Mouse (Mus musculus) 3T3-L1 (cell line): ENCODE data around the gene Stx6.

Source experiments
- DNase-seq: peaks from one replicate; pipeline ENCODE4 v3.0.0-alpha.2; 2015; ENCODE audit warnings: low read depth, low spot score

Gene Stx6

DNA sequence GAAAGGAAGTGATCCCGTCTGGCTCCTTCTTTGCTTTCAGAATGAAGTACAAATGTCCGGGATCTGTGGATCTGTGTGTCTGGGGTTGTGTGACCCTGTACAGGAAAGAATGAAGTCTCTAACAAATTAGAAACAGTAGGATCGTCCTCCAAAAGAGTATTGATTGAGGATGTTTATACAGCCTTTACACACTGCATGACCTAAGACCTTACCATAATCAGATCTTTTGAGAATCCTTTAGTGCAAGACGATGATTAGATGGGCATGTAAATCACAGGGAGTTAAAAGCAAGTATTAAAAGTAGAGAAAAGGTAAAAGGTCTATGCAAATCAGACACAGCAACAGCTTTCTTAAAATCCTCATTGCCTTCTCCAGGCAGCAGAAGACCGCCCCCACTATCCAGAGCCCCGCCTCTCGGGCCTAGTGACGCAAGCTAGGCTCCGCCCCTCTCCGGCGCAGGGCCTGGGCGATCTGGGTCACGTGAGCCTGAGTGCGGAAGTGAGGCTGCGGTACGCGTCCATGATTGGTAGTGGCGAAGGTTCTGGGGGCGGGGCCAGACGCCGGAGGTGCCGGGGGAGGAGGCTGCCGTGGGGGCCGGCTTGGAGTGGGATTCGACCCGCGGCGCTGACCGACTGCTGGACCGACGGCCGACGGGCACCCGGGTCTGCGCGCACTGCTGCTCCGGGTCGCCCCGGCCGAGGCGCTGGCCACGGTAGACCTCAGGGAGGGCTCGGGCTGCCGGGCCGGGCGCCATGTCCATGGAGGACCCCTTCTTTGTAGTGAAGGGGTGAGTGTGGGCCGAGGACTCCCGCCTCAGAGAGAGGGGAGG lies at the start of gene Stx6:
Gene Stx6, plus strand, starts transcription at position 575 of the 829 bp plus-strand sequence.
- DNase-seq: peak; percentile 98

- peak; percentile 70 for DNase-seq
Observed at GRCm38 (mm10) chr1:155109387-155110350, 48.8 kb upstream of the Stx6 start.

DNA sequence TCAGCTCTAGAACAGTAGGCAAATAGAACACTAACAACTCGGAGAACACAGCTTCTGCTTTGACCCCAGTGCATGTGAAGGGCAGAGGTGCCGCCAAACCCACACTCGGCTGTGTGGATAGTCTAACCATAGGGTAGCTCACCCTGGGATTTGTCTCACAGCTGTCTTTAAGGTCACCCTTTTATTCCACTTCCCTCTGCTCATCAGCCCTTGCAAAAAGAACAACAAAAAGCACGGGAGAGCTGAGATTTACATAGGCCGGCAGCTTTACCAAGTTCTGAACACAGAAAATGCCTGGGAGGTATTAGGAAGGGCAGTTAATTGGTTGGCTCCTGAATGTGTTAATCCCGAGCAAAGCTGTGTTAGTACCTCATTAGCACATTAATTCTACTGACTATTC lies 47.0 kb upstream of the Stx6 start:
- DNase-seq: no peak

GRCm38 (mm10) chr1:155112118-155112517 lies 46.4 kb upstream of the Stx6 start:
- no peak for DNase-seq

GRCm38 (mm10) chr1:155112875-155113274 lies 45.6 kb upstream of the Stx6 start:
- no peak for DNase-seq

DNA sequence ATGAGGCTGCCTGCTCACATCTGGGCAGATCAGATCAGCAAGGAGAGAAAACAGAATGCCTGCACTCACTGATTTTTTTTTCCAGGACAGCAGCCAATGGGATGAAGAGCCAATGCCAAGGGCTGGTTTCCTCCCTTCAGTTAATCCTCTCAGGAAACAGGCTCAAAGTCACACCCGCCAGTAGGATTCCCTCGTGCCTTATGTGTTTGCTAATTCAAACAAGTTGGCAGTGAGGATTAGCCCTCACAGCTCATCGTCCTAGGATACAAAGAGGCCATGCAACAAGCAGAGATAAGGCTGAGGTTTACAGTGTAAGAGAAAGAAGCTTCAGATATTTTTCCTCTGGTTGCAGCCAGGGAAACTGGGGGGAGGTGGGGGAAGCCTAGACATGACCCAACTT lies 44.6 kb upstream of the Stx6 start:
- DNase-seq: peak; percentile 49

DNA sequence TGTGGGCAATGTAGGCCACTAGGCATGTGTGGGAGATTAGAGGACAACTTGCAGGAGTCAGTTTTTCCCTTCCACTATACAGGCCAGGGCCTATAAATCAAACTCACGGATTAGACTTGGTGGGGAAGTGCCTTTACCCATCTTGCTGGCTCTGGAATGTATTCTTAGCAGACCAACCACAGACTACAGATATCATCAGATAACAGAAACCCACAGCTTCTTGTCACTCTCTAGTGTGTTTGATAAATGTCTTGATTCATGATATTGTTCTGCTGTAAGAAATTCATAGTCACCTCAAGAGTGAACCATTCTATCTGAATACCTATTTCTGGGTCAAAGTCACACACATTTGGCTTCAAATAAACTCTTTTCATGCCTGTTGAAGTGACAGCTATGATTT lies 38.8 kb upstream of the Stx6 start:
- peak; percentile 34 for DNase-seq

GRCm38 (mm10) chr1:155121977-155122939 lies 36.3 kb upstream of the Stx6 start:
- DNase-seq: peak; percentile 16

GRCm38 (mm10) chr1:155124397-155124796 lies 34.1 kb upstream of the Stx6 start:
- DNase-seq: no peak

DNA sequence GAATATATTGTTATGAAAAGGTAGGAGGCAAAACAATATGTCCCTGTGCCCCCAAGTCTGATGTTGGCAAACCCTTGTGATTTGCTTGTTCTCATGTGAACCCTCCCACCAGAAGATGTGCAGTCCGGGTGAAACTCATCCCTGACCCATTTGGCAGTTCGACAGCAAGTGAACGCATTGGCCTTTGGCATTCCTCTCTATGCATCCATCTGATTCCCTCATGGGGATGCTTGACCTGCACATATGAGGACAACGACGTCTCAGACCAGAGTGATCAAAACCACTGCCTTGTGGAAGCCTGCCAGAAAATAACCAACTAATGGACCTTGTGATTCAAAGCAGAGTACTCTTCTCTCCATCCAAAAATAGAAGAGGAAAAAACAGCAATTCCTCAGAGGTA lies 31.8 kb upstream of the Stx6 start:
- DNase-seq: peak; percentile 76

- no peak for DNase-seq
Observed at GRCm38 (mm10) chr1:155127429-155127934, 31.0 kb upstream of the Stx6 start.

DNA sequence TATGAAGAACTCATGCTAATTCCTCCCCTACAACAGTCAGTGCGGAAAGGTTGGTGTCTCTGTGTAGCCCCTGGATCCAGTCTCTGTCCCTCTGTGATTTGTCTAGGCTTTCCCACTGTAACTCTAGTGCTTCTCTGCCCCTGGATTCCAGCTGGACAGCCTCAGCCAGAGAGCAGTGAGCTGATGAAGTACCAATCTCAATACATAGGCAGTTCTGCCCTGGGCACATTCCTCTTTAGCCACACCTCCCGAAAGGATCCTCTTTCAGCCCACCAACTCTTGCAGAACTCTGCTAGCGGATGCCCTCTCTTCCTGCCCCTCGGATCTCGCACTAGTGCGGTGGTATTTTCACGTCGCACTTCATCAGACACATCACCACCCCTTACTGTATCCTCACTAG lies 23.6 kb upstream of the Stx6 start:
- DNase-seq: no peak

GRCm38 (mm10) chr1:155138795-155139194 lies 19.7 kb upstream of the Stx6 start:
- DNase-seq: peak; percentile 98

- DNase-seq: peak; percentile 76
Observed at GRCm38 (mm10) chr1:155140076-155140475, 18.4 kb upstream of the Stx6 start.

GRCm38 (mm10) chr1:155145620-155146019 lies 12.9 kb upstream of the Stx6 start:
- peak; percentile 61 for DNase-seq

DNA sequence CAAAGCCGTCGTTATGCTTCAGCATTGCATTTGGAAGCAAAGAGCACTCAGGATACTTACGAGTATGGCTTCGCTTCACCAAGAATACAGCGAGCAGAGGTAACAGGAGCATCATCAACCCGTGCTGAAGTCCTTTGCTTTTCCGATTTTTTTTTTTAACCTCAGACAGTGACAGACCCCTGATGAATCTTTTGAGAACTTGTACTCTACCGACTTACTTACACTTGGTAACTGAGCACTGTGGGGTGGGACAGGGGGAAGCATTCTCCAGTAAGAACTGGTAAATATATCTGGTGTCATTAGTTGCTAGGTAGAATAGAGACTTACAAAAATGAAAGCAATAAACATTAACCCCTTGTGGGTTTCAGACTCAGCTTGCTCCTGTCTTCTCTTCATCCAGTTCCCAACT lies 11.9 kb upstream of the Stx6 start, which contains the start of gene Mr1:
Gene Mr1, minus strand, starts transcription at position 243 of the 409 bp plus-strand sequence.
- peak; percentile 89 for DNase-seq

DNA sequence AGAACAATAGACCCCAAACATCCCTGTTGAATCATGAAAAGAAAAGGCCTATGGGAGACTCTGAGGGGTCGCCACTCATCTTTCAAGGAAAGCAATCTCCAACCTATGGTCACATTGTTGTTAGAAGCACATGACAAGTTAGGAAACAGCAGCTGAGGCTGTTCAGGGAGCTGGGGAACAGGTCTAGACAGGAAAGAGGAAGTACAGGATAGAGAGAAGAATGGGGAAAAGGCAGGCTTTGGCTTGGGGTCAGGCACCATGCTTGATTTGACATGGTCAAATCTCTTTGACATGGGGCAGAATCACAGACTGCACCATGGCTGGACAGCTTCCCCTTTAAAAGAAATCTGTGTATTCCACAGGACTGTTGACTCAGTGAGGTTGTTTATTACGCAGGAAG lies 11.3 kb upstream of the Stx6 start:
- no peak for DNase-seq

DNA sequence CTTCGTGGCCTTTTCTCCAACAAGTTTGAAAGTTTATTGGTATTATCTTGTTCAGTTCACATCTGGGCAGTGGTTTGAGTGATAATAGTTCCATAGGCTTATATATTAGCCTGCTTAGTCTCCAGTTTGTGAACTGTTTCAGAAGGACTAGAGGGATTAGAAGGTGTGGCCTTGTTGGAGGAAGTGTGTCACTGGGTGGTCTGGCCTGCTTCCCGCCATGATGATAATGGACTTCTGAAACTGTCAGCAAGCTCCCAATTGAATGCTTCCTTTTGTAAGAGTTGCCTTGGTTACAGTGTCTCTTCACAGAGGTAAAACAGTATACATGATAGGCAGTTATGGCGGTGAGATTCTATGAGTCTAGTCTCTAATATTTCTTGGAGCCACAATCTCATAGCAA lies 9.1 kb upstream of the Stx6 start:
- DNase-seq: no peak

- DNase-seq: no peak
Observed at GRCm38 (mm10) chr1:155150821-155151220, 7.7 kb upstream of the Stx6 start.

- DNase-seq: no peak
Observed at GRCm38 (mm10) chr1:155153906-155154305, 4.6 kb upstream of the Stx6 start.

- DNase-seq: peak; percentile 51
Observed at GRCm38 (mm10) chr1:155158970-155159484, 512 bp downstream of the Stx6 start.
